Mouse (Mus musculus): ENCODE data around the gene Unc5c. TPM values are rescaled to one million over a fixed set of nuclear protein-coding genes. Genes with fewer than 3 reads are reported as not detected.

Unc5c gene
- polyA plus RNA-seq, 1 experiment: 0.22 TPM

DNA sequence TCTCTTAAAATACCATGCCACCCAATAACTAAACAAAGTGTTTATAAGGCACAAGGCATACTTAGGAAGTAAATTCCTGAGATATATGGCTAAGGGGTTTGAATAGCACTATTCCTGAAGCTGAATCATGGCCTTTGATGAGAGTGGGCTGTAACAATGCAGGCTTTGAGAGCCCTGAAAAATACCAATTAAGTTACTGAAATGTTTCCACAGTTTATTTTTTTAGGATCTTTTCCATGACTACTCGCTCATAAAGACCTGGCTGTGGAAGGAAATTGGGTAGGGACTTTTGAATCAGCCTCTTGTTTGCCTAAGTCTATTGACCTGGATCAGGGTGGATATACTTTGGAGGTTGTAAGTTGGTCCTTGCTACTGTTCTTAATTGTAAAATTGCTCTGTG lies 44.8 kb downstream of the Unc5c start:
- Histone ChIP-seq H3K36me3 (ENCODE audit: control insufficient read depth, insufficient read depth, low read length) (no peaks in the 10 kb centered on the region), H3K27ac (ENCODE audit: control insufficient read depth, insufficient read depth, low read depth, low read length) (no peak overlapping the region), H3K4me3 (ENCODE audit: control insufficient read depth, low read depth, low read length) (no peak overlapping the region), H3K27me3 (ENCODE audit: control insufficient read depth, insufficient read depth, low read length) (no peaks in the 10 kb centered on the region), H3K4me1 (ENCODE audit: control insufficient read depth, insufficient read depth, low read length) (no peaks in the 10 kb centered on the region)
- TF ChIP-seq CTCF (IDR thresholded peaks at IDR 0.05; ENCODE audit: control insufficient read depth, insufficient read depth, insufficient replicate concordance, low read depth, low read length): no peak

DNA sequence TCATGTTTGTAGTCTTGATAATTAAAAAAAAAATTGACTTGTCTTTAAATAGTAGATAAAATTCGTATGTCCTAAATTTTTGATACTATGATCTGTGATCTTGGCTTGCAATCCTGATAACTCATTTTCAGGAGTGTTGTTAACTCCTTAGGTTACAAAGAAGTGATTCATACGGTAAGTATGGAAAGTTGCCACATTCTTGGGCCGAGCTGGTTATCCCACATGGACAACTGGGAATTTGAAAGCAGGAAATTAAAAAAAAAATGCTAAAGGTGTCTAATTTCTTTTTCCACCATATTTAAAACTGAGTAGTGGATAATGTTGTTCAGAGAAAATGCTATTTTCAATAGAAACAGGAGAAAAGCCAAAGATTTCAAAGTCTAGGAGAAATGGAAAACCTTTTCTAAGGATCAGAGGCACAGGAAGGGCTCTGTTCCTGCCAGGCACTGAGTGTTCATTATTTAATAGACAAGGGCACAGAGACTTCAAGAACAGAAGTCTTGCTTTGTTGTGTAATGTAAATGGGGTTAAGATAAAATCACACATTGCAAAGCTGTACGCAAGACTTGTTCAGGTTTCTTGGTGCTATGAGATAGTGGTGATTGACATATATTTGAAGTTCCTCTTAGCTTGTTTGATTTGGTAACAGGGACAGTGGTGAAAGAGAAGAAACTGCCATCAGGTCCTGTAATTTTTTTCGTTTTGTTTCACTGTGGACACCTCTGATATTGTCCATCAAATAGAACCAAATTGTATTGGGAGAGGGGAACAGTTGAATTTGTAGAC lies 46.4 kb downstream of the Unc5c start:
- Histone ChIP-seq H3K4me3 (ENCODE audit: control insufficient read depth, low read depth, low read length) (no peak overlapping the region), H3K4me1 (ENCODE audit: control insufficient read depth, insufficient read depth, low read length) (no peaks in the 10 kb centered on the region), H3K27ac (ENCODE audit: control insufficient read depth, insufficient read depth, low read depth, low read length) (no peak overlapping the region), H3K27me3 (ENCODE audit: control insufficient read depth, insufficient read depth, low read length) (no peaks in the 10 kb centered on the region), H3K36me3 (ENCODE audit: control insufficient read depth, insufficient read depth, low read length) (no peaks in the 10 kb centered on the region)
- TF ChIP-seq POLR2A (IDR thresholded peaks at IDR 0.05; ENCODE audit: control insufficient read depth, low read depth, low read length) (no peak), CTCF (IDR thresholded peaks at IDR 0.05; ENCODE audit: control insufficient read depth, insufficient read depth, insufficient replicate concordance, low read depth, low read length) (no peak)

DNA sequence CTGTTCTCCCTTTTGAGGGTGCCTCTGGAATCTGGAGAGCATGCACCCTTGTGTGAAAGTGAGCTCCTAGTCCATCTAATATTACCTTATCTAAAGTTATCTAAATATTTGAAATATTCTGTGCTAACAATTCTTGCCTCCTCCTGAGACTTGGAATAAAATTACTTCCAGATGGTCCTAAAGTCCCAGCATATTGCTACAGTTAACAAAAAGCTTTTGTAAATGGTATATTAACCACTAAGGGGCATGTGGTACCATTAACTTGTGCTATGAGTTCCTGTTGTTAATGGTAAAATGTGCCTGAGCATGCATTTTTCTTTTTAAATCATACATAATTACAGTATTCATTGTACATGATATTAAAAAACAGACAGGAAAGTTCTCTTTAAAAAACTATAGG lies 63.7 kb downstream of the Unc5c start:
- Histone ChIP-seq H3K4me3 (ENCODE audit: control insufficient read depth, low read depth, low read length) (no peak overlapping the region), H3K36me3 (ENCODE audit: control insufficient read depth, insufficient read depth, low read length) (no peaks in the 10 kb centered on the region), H3K27me3 (ENCODE audit: control insufficient read depth, insufficient read depth, low read length) (no peaks in the 10 kb centered on the region), H3K27ac (ENCODE audit: control insufficient read depth, insufficient read depth, low read depth, low read length) (no peak overlapping the region), H3K4me1 (ENCODE audit: control insufficient read depth, insufficient read depth, low read length) (no peaks in the 10 kb centered on the region)
- TF ChIP-seq POLR2A (IDR thresholded peaks at IDR 0.05; ENCODE audit: control insufficient read depth, low read depth, low read length): no peak
- TF ChIP-seq CTCF (IDR thresholded peaks at IDR 0.05; ENCODE audit: control insufficient read depth, insufficient read depth, insufficient replicate concordance, low read depth, low read length): no peak

DNA sequence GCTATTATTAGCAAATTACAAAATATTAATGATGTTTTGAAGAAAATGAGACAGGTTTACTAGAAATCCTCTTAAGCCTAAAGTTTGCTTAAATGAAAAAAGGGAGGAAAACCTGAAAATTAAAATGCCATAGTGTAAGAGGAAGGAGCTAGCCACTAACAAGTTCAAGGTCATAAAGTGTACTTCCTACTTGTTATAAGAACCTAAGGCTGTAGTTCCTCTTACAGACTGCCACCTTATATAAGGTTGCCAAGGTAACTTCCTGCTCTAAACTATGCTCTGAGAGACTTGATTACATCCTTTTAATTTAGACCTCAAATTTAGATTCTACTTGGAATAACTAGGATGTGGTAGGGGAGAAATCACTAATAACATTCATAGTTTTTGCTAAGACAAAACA lies 64.6 kb downstream of the Unc5c start:
- no peaks in the 10 kb centered on the region for H3K36me3 ChIP-seq (ENCODE audit: control insufficient read depth, insufficient read depth, low read length)
- no peak overlapping the region for H3K27ac ChIP-seq (ENCODE audit: control insufficient read depth, insufficient read depth, low read depth, low read length)
- no peaks in the 10 kb centered on the region for H3K27me3 ChIP-seq (ENCODE audit: control insufficient read depth, insufficient read depth, low read length)
- TF ChIP-seq CTCF (IDR thresholded peaks at IDR 0.05; ENCODE audit: control insufficient read depth, insufficient read depth, insufficient replicate concordance, low read depth, low read length) (no peak), POLR2A (IDR thresholded peaks at IDR 0.05; ENCODE audit: control insufficient read depth, low read depth, low read length) (no peak)
- no peak overlapping the region for H3K4me3 ChIP-seq (ENCODE audit: control insufficient read depth, low read depth, low read length)
- H3K4me1 ChIP-seq (ENCODE audit: control insufficient read depth, insufficient read depth, low read length): no peaks in the 10 kb centered on the region

DNA sequence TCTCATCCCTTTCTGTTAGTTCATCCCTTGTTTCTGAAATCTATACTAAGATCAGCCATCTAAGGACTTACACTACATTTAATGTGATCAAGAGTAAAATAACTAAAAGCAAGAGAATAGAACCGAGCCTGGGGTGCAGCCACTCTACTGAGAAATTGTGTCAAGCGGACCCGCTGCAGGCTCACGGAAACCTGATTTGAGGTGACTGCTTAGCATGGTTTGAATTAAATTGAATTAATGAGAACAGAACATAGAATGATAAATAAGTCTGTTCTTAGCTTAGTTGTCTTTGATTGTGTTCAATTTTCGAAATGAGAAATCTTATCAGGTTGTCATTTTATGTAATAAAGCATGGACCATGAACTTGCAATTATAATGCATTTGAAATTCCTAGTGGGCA lies 68.8 kb downstream of the Unc5c start:
- Histone ChIP-seq H3K27me3 (ENCODE audit: control insufficient read depth, insufficient read depth, low read length) (no peaks in the 10 kb centered on the region), H3K4me1 (ENCODE audit: control insufficient read depth, insufficient read depth, low read length) (no peaks in the 10 kb centered on the region), H3K36me3 (ENCODE audit: control insufficient read depth, insufficient read depth, low read length) (no peaks in the 10 kb centered on the region), H3K27ac (ENCODE audit: control insufficient read depth, insufficient read depth, low read depth, low read length) (no peak overlapping the region), H3K4me3 (ENCODE audit: control insufficient read depth, low read depth, low read length) (no peak overlapping the region)
- no peak for TF ChIP-seq POLR2A (IDR thresholded peaks at IDR 0.05; ENCODE audit: control insufficient read depth, low read depth, low read length)

DNA sequence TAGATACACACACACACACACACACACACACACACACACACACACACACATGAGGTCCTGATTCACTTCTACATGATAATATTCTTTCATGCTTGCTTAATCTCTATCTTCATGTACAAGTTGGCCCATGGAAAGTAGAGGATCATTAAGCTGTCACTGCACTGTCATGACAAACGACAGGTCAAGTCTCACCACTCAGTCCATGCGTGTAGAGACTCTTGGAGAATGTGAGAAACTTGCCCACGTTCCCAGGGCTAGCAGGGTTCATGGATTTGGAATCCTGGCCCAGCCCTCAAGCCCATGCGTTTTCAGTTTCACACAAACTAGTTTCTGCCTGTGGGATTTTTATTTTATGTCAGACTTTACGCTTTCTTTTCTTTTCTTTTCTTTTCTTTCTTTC lies 71.8 kb downstream of the Unc5c start:
- Histone ChIP-seq H3K36me3 (ENCODE audit: control insufficient read depth, insufficient read depth, low read length) (no peaks in the 10 kb centered on the region), H3K4me3 (ENCODE audit: control insufficient read depth, low read depth, low read length) (no peak overlapping the region), H3K27ac (ENCODE audit: control insufficient read depth, insufficient read depth, low read depth, low read length) (no peak overlapping the region), H3K4me1 (ENCODE audit: control insufficient read depth, insufficient read depth, low read length) (no peaks in the 10 kb centered on the region), H3K27me3 (ENCODE audit: control insufficient read depth, insufficient read depth, low read length) (no peaks in the 10 kb centered on the region)
- no peak for TF ChIP-seq POLR2A (IDR thresholded peaks at IDR 0.05; ENCODE audit: control insufficient read depth, low read depth, low read length)
- no peak for TF ChIP-seq CTCF (IDR thresholded peaks at IDR 0.05; ENCODE audit: control insufficient read depth, insufficient read depth, insufficient replicate concordance, low read depth, low read length)

DNA sequence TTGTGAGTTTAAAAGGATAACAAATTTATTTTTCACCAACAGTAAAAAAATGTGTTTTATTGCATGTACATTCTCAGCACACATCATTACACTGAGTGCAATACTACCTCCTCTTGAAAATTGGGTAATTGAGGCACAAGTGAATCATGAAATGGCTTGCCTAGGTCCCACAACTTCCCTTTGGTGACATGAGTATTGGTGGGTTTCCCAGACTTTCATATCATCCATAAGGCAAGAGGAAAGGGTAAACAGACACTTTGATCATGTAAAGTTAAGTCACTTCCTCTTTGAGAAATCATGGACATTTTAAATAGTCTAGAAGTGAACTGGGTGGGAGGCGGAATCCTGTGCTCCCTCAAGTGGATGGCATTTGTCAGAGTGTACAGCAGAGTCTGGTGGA lies 73.1 kb downstream of the Unc5c start:
- Histone ChIP-seq H3K4me1 (ENCODE audit: control insufficient read depth, insufficient read depth, low read length) (no peaks in the 10 kb centered on the region), H3K4me3 (ENCODE audit: control insufficient read depth, low read depth, low read length) (no peak overlapping the region), H3K27me3 (ENCODE audit: control insufficient read depth, insufficient read depth, low read length) (no peaks in the 10 kb centered on the region), H3K36me3 (ENCODE audit: control insufficient read depth, insufficient read depth, low read length) (no peaks in the 10 kb centered on the region), H3K27ac (ENCODE audit: control insufficient read depth, insufficient read depth, low read depth, low read length) (no peak overlapping the region)
- TF ChIP-seq CTCF (IDR thresholded peaks at IDR 0.05; ENCODE audit: control insufficient read depth, insufficient read depth, insufficient replicate concordance, low read depth, low read length) (no peak), POLR2A (IDR thresholded peaks at IDR 0.05; ENCODE audit: control insufficient read depth, low read depth, low read length) (no peak)

DNA sequence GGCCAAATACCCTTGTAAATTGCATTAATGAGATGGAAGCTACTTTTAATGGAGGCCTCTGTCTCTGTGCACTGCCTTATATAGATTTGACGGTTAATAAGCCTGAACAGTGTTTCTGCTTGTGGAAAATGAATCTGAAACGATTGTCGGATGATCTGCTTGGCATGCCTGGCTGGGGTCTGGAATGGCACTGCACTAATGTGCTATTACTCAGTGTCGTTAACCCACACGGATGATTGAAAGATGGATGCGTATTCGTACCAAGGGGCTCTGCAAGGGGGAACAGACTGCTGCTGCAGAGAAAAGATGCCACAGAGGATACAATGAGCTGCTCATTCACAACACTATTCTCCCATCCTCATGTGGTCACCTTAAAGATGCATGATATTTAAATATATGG lies 75.7 kb downstream of the Unc5c start:
- Histone ChIP-seq H3K4me3 (ENCODE audit: control insufficient read depth, low read depth, low read length) (no peak overlapping the region), H3K27ac (ENCODE audit: control insufficient read depth, insufficient read depth, low read depth, low read length) (no peak overlapping the region), H3K36me3 (ENCODE audit: control insufficient read depth, insufficient read depth, low read length) (no peaks in the 10 kb centered on the region), H3K27me3 (ENCODE audit: control insufficient read depth, insufficient read depth, low read length) (no peaks in the 10 kb centered on the region), H3K4me1 (ENCODE audit: control insufficient read depth, insufficient read depth, low read length) (no peaks in the 10 kb centered on the region)
- no peak for TF ChIP-seq POLR2A (IDR thresholded peaks at IDR 0.05; ENCODE audit: control insufficient read depth, low read depth, low read length)
- TF ChIP-seq CTCF (IDR thresholded peaks at IDR 0.05; ENCODE audit: control insufficient read depth, insufficient read depth, insufficient replicate concordance, low read depth, low read length): no peak

Measured in testis, adult 2 months (tissue).